Mouse (Mus musculus) forebrain, postnatal 0 days (tissue): Measurements from ENCODE around the gene Dvl2. TPM values are rescaled to one million over a fixed set of nuclear protein-coding genes. Genes with fewer than 3 reads are reported as not detected.
"Not testable (repeated sequence)": the region's sequence is repeated elsewhere in the genome, so short reads cannot be mapped to it uniquely, and the experiment has no call there.

Experiments used
- ATAC-seq: fragments of 200-750 bp; cut with Nextera tagmentation; 2 replicates; pipeline ENCODE4 v1.8.0; 2017; ENCODE audit warnings: mild to moderate bottlenecking, moderate library complexity
- DNase-seq: peaks from one replicate; pipeline ENCODE4 v3.0.0-alpha.2; 2015
- H3K27ac ChIP-seq: fragments of 300-500 bp; sonication (generic); 2 replicates; pipeline ENCODE4 v1.5.1; 2014; ENCODE audit warnings: low read depth, mild to moderate bottlenecking, antibody characterized with exemption, low read length, moderate library complexity, mixed read lengths
- H3K27me3 ChIP-seq: fragments of 300-500 bp; sonication (generic); 2 replicates; pipeline ENCODE4 v1.6.1; 2014; ENCODE audit warnings: mild to moderate bottlenecking, low read length, mixed read lengths; ENCODE audit not compliant: insufficient read depth
- H3K36me3 ChIP-seq: fragments of 300-500 bp; sonication (generic); 2 replicates; pipeline ENCODE4 v1.6.1; 2014; ENCODE audit warnings: mild to moderate bottlenecking, moderate library complexity; ENCODE audit not compliant: insufficient read depth
- H3K4me1 ChIP-seq: fragments of 300-500 bp; sonication (generic); 2 replicates; pipeline ENCODE4 v1.6.1; 2014; ENCODE audit warnings: antibody characterized with exemption; ENCODE audit not compliant: insufficient read depth
- H3K4me2 ChIP-seq: fragments of 300-500 bp; sonication (generic); 2 replicates; pipeline ENCODE4 v1.6.1; 2014; ENCODE audit warnings: low read depth, mild to moderate bottlenecking, moderate library complexity
- H3K4me3 ChIP-seq: fragments of 300-500 bp; sonication (generic); 2 replicates; pipeline ENCODE4 v1.5.1; 2014; ENCODE audit warnings: low read depth, low read length, mixed read lengths
- H3K9ac ChIP-seq: fragments of 300-500 bp; sonication (generic); 2 replicates; pipeline ENCODE4 v1.6.1; 2014; ENCODE audit warnings: mild to moderate bottlenecking
- H3K9me3 ChIP-seq: fragments of 300-500 bp; sonication (generic); 2 replicates; pipeline ENCODE4 v1.6.1; 2016; ENCODE audit warnings: low read length
- CTCF ChIP-seq: sonication (generic); IDR thresholded peaks from 2 replicates; pipeline ENCODE4 v1.5.1; 2016; ENCODE audit warnings: antibody characterized with exemption, control low read depth, low read depth
- WGBS: fragments of 180-500 bp; shearing (Covaris S2); extraction: QIAGEN DNeasy Blood & Tissue Kit; methylation state at CpG from one replicate; pipeline ENCODE4 v1.1.7; 2014; 5-methylcytosine and 5-hydroxymethylcytosine counted together
- polyA plus RNA-seq: library from polyadenylated mRNA; unstranded; fragments of >200 nt; fragmentation: Nextera tagmentation; extraction: Ambion mirVana; gene quantifications from 2 replicates; pipeline ENCODE4 v1.2.1, GENCODE M21; 2015
- total RNA-seq: library from RNA; depleted of rRNA; stranded (reverse); fragments of >200 nt; gene quantifications from 2 replicates; pipeline ENCODE4 v1.2.3, GENCODE M21; 2014

Dvl2 gene
- total and polyA plus RNA-seq, 2 experiments from 2014 or later, result 15.7 to 43.9 TPM

- Histone ChIP-seq H3K4me3 (no peak overlapping the region), H3K27ac (no peak overlapping the region), H3K9me3 (no peaks in the 10 kb centered on the region), H3K36me3 (peaks cover 78% of the 10 kb centered on the region), H3K9ac (no peak overlapping the region), H3K4me1 (peaks cover 7% of the 10 kb centered on the region; the same call in 1 of the 2 replicates), H3K27me3 (no peaks in the 10 kb centered on the region), H3K4me2 (no peak overlapping the region)
- 93% methylated on average over 12 of the region's 12 CpGs for WGBS
- ATAC-seq (no peak), DNase-seq (no peak)
- no peak for TF ChIP-seq CTCF
These were observed 10.2 kb downstream of the Dvl2 start for GRCm38 (mm10) chr11:70010548-70010947.

GRCm38 (mm10) chr11:70010961-70011360, 10.6 kb downstream of the Dvl2 start:
- Histone ChIP-seq H3K9ac (no peak overlapping the region), H3K4me2 (no peak overlapping the region), H3K4me1 (peaks cover 7% of the 10 kb centered on the region; the same call in 1 of the 2 replicates), H3K4me3 (no peak overlapping the region), H3K27ac (no peak overlapping the region), H3K9me3 (no peaks in the 10 kb centered on the region), H3K36me3 (peaks cover 74% of the 10 kb centered on the region), H3K27me3 (no peaks in the 10 kb centered on the region)
- 76% methylated on average over 10 of the region's 10 CpGs for WGBS
- no peak for TF ChIP-seq CTCF
- DNase-seq (no peak), ATAC-seq (no peak)

- ATAC-seq (no peak), DNase-seq (no peak)
- no peak overlapping the region for H3K9ac ChIP-seq
- no peak for TF ChIP-seq CTCF
- no peaks in the 10 kb centered on the region for H3K9me3 ChIP-seq
- H3K4me2 ChIP-seq, result no peak overlapping the region
- peaks cover 55% of the 10 kb centered on the region for H3K36me3 ChIP-seq
- no peaks in the 10 kb centered on the region for H3K27me3 ChIP-seq
- peaks cover 13% of the 10 kb centered on the region for H3K4me1 ChIP-seq
- no peak overlapping the region for H3K27ac ChIP-seq
- 81% methylated on average over 9 of the region's 9 CpGs for WGBS
- no peak overlapping the region for H3K4me3 ChIP-seq
These were observed 12.5 kb downstream of the Dvl2 start for GRCm38 (mm10) chr11:70012931-70013330.

GRCm38 (mm10) chr11:70013408-70013807, 13.0 kb downstream of the Dvl2 start:
- Histone ChIP-seq H3K36me3 (peaks cover 50% of the 10 kb centered on the region), H3K9me3 (no peaks in the 10 kb centered on the region), H3K27ac (no peak overlapping the region), H3K27me3 (no peaks in the 10 kb centered on the region), H3K4me2 (no peak overlapping the region), H3K4me1 (peaks cover 15% of the 10 kb centered on the region), H3K9ac (no peak overlapping the region), H3K4me3 (no peak overlapping the region)
- WGBS, result 93% methylated on average over 3 of the region's 3 CpGs
- no peak for TF ChIP-seq CTCF
- DNase-seq (no peak), ATAC-seq (no peak)

- peaks cover 44% of the 10 kb centered on the region for H3K36me3 ChIP-seq
- H3K9ac ChIP-seq, result no peak overlapping the region
- no peak for TF ChIP-seq CTCF
- ATAC-seq (no peak), DNase-seq (no peak)
- H3K4me2 ChIP-seq, result no peak overlapping the region
- peaks cover 15% of the 10 kb centered on the region for H3K4me1 ChIP-seq
- H3K27me3 ChIP-seq, result no peaks in the 10 kb centered on the region
- no peaks in the 10 kb centered on the region for H3K9me3 ChIP-seq
- WGBS, result 56% methylated on average over 5 of the region's 5 CpGs
- no peak overlapping the region for H3K4me3 ChIP-seq
- H3K27ac ChIP-seq, result no peak overlapping the region
These were observed 13.7 kb downstream of the Dvl2 start for GRCm38 (mm10) chr11:70014051-70014450.

- ATAC-seq (peak; percentile 84), DNase-seq (peak; percentile 83)
- Histone ChIP-seq H3K36me3 (peaks cover 34% of the 10 kb centered on the region), H3K4me2 (peak within 1 kb of the TSS; percentile 78), H3K9ac (peak within 1 kb of the TSS; percentile 69), H3K9me3 (no peaks in the 10 kb centered on the region), H3K27ac (peak within 1 kb of the TSS; percentile 55), H3K27me3 (no peaks in the 10 kb centered on the region), H3K4me1 (peaks cover 19% of the 10 kb centered on the region), H3K4me3 (peak within 1 kb of the TSS; percentile 54)
- WGBS, result 1% methylated on average over 35 of the region's 35 CpGs
- peak; percentile 64 for TF ChIP-seq CTCF
These were observed 14.6 kb downstream of the Dvl2 start, which contains the start of gene Acadvl for GRCm38 (mm10) chr11:70014880-70015558. Gene Acadvl (minus strand): TSS chr11:70015411.

- ATAC-seq (no peak), DNase-seq (no peak)
- peaks cover 25% of the 10 kb centered on the region for H3K4me1 ChIP-seq
- H3K36me3 ChIP-seq, result peaks cover 28% of the 10 kb centered on the region
- peak overlapping the region; percentile 78 for H3K4me2 ChIP-seq
- no peaks in the 10 kb centered on the region for H3K27me3 ChIP-seq
- no peak for TF ChIP-seq CTCF
- H3K4me3 ChIP-seq, result peak overlapping the region; percentile 54
- H3K27ac ChIP-seq, result no peak overlapping the region
- H3K9me3 ChIP-seq, result no peaks in the 10 kb centered on the region
- WGBS, result 68% methylated on average over 6 of the region's 6 CpGs
- no peak overlapping the region for H3K9ac ChIP-seq
These were observed 15.3 kb downstream of the Dvl2 start for GRCm38 (mm10) chr11:70015677-70016076.

GRCm38 (mm10) chr11:70016177-70016576, 15.8 kb downstream of the Dvl2 start:
- ATAC-seq, H3K4me2 ChIP-seq, H3K27me3 ChIP-seq, DNase-seq, H3K9me3 ChIP-seq, H3K9ac ChIP-seq, H3K4me3 ChIP-seq, H3K27ac ChIP-seq: not testable (repeated sequence)
- WGBS, result 71% methylated on average over 2 of the region's 2 CpGs
- peaks cover 26% of the 10 kb centered on the region for H3K4me1 ChIP-seq
- H3K36me3 ChIP-seq, result peaks cover 23% of the 10 kb centered on the region
